Mouse (Mus musculus) brown adipose tissue, adult 24 weeks (tissue): ENCODE data around the gene Nip7. TPM values are rescaled to one million over a fixed set of nuclear protein-coding genes. Genes with fewer than 3 reads are reported as not detected.
"Not testable (repeated sequence)": the region's sequence is repeated elsewhere in the genome, so short reads cannot be mapped to it uniquely, and the experiment has no call there.

Experiments
- H3K27ac ChIP-seq: fragments of 200-500 bp; replicated peaks from 2 replicates; pipeline ENCODE4 v1.5.1; 2012; ENCODE audit warnings: low read depth, mild to moderate bottlenecking, low read length
- H3K4me1 ChIP-seq: fragments of 200-500 bp; 2 replicates; pipeline ENCODE4 v1.6.1; 2012; ENCODE audit warnings: low read length, mixed read lengths; ENCODE audit not compliant: control insufficient read depth, insufficient read depth, insufficient read length
- H3K4me3 ChIP-seq: fragments of 200-500 bp; 2 replicates; pipeline ENCODE4 v1.5.1; 2012; ENCODE audit warnings: low read depth, mild to moderate bottlenecking, low read length, moderate library complexity; ENCODE audit not compliant: insufficient read depth
- polyA plus RNA-seq: library from polyadenylated mRNA; stranded (reverse); fragments of >200 nt; gene quantifications from 2 replicates; pipeline ENCODE4 v1.2.4, GENCODE M21; 2012; ENCODE audit not compliant: missing spikeins, insufficient read depth, insufficient read length

The Nip7 gene
- polyA plus RNA-seq: 21.5 and 22.2 TPM in 2 replicates

- Histone ChIP-seq H3K4me3 (peak within 1 kb of the TSS; percentile 85), H3K4me1 (peaks cover 3% of the 10 kb centered on the region; the same call in 1 of the 2 replicates), H3K27ac (peak within 1 kb of the TSS; percentile 80)
Observed at GRCm38 (mm10) chr8:107056076-107056972, at the start of gene Nip7, which contains the start of gene Cog8. Gene Nip7 (plus strand): TSS chr8:107056877. Gene Cog8 (minus strand): TSS chr8:107056689.

DNA sequence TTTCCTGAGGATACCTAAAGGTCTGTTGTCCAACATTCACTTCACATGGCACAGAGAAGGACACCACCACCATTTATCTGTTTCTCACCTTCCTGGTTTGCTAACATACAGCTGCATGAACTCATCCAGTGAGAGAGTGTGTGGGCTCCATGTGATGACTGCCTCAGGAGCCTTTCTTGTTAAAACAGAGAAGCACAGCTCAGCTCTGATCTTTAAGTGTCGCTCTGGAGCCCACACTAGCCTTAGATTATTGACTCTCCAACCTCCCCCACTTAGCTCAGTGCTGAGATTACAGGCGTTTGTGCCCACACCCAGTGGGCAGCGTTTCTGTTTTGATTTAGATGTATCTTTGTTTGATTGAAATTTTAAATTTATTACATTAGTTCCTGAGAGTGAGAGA is 48.9 kb upstream of the Nip7 start:
- Histone ChIP-seq H3K27ac (no peak overlapping the region), H3K4me3 (no peak overlapping the region), H3K4me1 (no peaks in the 10 kb centered on the region)

DNA sequence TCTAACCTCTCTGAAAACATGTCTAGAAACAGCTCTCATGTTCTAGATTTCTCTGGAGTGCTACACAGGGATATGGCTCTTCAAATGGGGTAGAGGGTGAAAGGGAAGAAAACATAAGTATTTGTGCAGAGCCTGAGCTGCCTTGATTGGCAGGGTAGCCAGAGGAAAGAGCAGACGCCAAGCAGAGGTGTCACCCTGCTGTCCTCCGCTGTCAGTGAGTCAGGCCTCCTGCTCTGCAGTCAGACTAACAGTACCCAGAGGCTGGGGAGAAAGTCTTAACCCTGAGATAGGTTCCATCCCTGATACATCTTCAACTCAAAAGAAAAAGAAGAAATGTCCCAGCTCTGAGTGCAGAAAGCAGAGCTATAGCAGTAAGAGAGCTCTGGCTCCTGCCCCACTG is 44.0 kb upstream of the Nip7 start:
- no peaks in the 10 kb centered on the region for H3K4me1 ChIP-seq
- no peak overlapping the region for H3K4me3 ChIP-seq

DNA sequence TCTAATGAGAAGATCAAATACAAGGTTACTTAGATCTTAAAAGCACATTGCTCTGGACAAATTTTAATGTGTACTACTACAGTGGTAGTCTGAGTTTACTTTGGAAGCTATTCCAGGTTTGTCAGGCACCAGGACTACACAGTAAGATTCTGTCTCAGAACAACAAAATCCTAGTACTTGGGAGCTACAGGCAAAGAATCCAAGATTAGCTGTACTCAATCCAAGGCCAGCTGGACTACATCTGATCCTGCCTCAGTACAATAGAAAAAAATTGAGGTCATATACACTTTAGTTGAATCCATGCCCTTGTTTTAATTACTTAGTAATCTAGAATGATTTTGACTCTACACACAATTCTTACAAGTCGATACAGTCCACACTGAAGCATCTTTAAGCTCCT is 41.8 kb upstream of the Nip7 start:
- Histone ChIP-seq H3K27ac (no peak overlapping the region), H3K4me1 (no peaks in the 10 kb centered on the region)

More for the DNA sequence above, 44.0 kb upstream of the Nip7 start:
- no peak overlapping the region for H3K27ac ChIP-seq

GRCm38 (mm10) chr8:107023479-107023878 is 33.2 kb upstream of the Nip7 start:
- H3K4me1 ChIP-seq: no peaks in the 10 kb centered on the region
- no peak overlapping the region for H3K4me3 ChIP-seq
- no peak overlapping the region for H3K27ac ChIP-seq

More for the DNA sequence above, 41.8 kb upstream of the Nip7 start:
- no peak overlapping the region for H3K4me3 ChIP-seq

DNA sequence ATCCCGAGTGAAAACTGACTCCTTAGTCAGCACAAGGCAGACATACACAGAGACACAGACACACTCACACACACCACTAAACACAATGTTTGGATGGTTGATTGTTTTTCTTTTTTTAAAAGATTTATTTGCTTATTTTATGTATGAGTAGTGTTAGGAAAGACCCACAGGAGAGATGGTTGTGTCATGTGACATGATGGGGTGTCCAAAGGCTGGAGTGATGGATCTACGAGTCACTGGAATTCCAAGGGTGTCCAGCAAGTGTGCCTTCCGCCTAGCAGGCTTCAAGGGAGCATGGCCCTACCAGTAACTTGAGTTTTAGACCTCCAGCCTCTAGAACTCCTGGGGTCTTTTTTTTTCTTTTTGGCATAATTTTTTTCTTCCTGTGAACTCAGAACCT is 27.4 kb upstream of the Nip7 start:
- Histone ChIP-seq H3K4me1 (peaks cover 6% of the 10 kb centered on the region), H3K27ac (no peak overlapping the region), H3K4me3 (no peak overlapping the region)

- peaks cover 6% of the 10 kb centered on the region for H3K4me1 ChIP-seq
- no peak overlapping the region for H3K4me3 ChIP-seq
- H3K27ac ChIP-seq: no peak overlapping the region
Observed at GRCm38 (mm10) chr8:107030058-107030457, 26.6 kb upstream of the Nip7 start.

DNA sequence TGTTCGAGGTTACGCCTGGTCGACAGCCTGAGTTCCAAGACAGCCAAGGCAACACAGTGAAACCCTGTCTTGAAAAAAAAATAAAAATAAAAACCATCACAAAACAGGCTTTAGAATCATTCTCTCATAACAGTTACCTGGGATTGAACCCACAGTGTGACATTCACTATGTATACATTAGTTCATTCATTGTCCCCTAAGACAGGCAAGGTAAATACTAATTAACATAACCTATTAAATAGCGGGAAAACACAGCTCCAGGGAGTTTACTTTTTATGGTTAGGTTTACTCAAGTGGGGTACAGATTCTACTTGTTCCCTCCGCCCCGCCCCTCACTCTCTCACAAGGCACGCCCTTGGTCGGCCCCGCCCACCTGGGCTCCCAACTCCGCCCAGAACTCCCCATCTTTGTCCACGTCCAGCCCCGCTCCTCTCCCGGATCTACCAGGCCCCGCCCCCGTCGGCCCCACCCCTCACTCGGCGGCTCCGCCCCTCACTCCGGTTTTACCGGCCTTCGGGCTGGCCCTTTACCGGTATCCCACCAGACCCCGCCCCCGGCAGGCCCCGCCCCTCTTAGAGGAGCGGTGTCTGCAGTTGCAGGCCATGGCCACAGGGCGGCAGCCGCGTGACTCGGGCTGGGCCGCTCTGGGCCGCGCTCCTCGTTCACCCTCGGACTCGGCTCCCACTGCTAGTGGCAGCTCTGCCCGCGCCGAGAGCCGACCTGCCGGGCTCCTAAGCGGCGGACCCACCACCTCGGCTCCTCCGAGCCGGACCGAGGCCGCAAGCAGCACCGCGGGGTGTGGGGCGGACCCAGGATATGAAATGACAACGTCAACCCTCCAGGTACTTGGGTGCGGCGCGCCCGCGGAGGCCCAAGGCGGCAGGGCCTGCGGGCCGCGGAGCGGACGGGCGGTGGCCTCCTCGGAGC is 25.8 kb upstream of the Nip7 start, which contains the start of gene Vps4a:
Gene Vps4a, plus strand, starts transcription at position 573 of the 927 bp plus-strand sequence.
- peak within 1 kb of the TSS; percentile 99 for H3K4me3 ChIP-seq
- peak within 1 kb of the TSS; percentile 77 for H3K27ac ChIP-seq
- peaks cover 6% of the 10 kb centered on the region for H3K4me1 ChIP-seq

DNA sequence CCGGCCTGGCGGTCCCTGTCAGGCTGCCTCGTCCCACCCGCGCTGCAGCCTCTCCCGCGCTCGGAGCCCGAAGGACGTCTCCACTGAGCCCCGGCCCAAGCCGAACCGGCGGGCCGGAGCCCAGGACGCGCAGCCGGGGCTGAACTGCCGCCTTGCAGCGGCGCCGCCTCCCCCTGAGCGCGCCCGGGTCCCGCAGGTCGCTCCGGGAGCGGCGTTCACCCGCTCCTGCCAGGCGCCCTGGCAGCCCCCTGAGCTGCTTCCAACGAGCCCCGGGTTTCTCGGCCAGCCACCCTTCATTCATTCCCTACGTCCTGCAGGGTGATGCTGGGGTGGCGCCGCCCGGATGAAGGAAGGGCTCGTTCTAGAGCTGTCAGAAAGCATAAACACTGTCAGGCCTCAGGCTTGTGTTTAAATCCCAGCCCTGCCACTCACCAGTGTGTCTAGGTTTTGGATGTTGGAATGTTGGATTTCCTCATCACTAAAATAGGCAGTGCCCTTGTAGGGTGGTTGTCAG is 25.0 kb upstream of the Nip7 start:
- H3K27ac ChIP-seq: peak overlapping the region; percentile 77
- peak overlapping the region; percentile 99 for H3K4me3 ChIP-seq

GRCm38 (mm10) chr8:107033609-107034008 is 23.1 kb upstream of the Nip7 start:
- H3K4me1 ChIP-seq: peaks cover 12% of the 10 kb centered on the region
- H3K4me3 ChIP-seq, H3K27ac ChIP-seq: not testable (repeated sequence)

More for the DNA sequence above, 25.0 kb upstream of the Nip7 start:
- peaks cover 11% of the 10 kb centered on the region for H3K4me1 ChIP-seq

- Histone ChIP-seq H3K4me3 (no peak overlapping the region), H3K27ac (no peak overlapping the region), H3K4me1 (peaks cover 12% of the 10 kb centered on the region)
Observed at GRCm38 (mm10) chr8:107035641-107036040, 21.0 kb upstream of the Nip7 start.

DNA sequence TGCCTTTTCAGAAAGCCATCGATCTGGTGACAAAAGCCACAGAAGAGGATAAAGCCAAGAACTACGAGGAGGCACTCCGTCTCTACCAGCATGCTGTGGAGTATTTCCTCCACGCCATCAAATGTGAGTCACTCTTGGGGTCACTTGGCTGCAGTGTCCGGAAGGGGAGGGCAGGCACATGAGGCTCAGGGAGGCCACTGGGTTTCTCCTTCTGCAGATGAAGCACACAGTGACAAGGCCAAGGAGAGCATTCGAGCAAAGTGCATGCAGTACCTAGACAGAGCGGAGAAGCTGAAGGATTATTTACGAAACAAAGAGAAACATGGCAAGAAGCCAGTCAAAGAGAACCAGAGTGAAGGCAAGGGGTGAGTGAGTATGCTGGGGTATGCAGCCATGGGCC is 20.1 kb upstream of the Nip7 start:
- no peak overlapping the region for H3K4me3 ChIP-seq
- no peak overlapping the region for H3K27ac ChIP-seq
- peaks cover 12% of the 10 kb centered on the region for H3K4me1 ChIP-seq

DNA sequence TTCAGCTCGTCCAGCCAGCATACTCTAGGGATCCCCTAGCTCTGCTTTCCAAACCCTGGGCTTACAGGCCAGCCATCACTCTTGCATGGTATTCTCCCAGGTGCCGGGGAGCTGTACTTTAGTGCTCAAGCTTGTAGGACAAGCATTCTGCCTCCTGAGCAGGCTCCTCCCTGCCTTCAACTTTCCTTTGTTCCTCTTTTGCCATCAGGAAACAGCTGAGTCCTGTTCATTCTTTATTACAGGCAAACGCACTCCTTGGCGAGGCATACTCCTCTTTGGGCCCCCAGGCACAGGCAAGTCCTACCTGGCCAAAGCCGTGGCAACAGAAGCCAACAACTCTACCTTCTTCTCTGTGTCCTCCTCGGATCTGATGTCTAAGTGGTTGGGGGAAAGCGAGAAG is 16.0 kb upstream of the Nip7 start:
- no peak overlapping the region for H3K27ac ChIP-seq
- H3K4me3 ChIP-seq: no peak overlapping the region
- H3K4me1 ChIP-seq: peaks cover 5% of the 10 kb centered on the region; the same call in 1 of the 2 replicates

DNA sequence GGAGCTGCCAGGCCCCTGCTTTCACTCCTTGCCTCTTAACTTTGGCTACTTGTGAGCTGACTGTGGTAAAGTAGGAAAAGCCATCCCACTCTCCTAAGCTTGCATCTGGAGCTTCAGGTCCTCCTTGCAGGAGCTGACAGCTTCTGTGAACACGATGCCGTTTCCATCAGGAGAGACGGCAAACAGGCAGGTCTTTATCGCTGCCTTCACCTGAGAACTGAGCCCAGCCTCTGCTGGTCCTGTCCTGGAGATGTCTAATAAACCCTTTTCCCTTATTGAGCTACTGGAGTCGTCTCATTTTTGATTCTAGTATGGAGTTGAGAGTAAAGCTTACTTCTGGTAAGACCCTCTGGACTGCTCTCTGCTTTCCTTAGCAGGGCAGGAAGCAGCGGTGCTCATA is 11.2 kb upstream of the Nip7 start:
- Histone ChIP-seq H3K27ac (no peak overlapping the region), H3K4me1 (peaks cover 4% of the 10 kb centered on the region; the same call in 1 of the 2 replicates), H3K4me3 (no peak overlapping the region)

DNA sequence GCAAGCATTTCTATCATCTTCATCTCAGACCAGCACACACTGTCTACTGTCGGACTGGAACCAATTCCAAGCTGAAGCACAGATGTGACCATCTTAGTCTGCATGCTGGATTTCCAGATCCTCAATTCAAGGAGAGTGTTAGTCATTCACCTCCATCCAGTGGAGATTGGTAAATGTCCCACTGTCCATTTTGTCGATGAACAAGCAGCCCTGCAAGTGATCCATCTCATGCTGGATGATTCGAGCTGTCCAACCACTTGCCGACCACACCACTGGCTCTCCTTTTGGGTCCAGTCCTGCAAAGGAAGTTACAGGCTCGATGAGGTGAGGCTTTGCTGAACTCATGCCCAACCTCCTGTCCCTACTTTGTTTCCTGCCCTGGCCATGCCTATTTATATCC is 9.7 kb upstream of the Nip7 start:
- Histone ChIP-seq H3K4me1 (peaks cover 4% of the 10 kb centered on the region; the same call in 1 of the 2 replicates), H3K27ac (no peak overlapping the region), H3K4me3 (peak overlapping the region; percentile 17; the same call in 1 of the 2 replicates)
